Mouse (Mus musculus) hindbrain, embryonic 15.5 days (tissue): ENCODE measurements around the gene Per2. TPM values are rescaled to one million over a fixed set of nuclear protein-coding genes. Genes with fewer than 3 reads are reported as not detected.
"Not testable (repeated sequence)": the region's sequence is repeated elsewhere in the genome, so short reads cannot be mapped to it uniquely, and the experiment has no call there.

ENCODE experiments used
- ATAC-seq: fragments of 200-750 bp; cut with Nextera tagmentation; 2 replicates; pipeline ENCODE4 v1.8.0; 2017; ENCODE audit warnings: low read depth, moderate number of reproducible peaks, moderate TSS enrichment; ENCODE audit not compliant: low FRiP score
- H3K27ac ChIP-seq: fragments of 300-500 bp; sonication (generic); replicated peaks from 2 replicates; pipeline ENCODE4 v1.5.1; 2015; ENCODE audit warnings: mild to moderate bottlenecking, inconsistent platforms
- H3K27me3 ChIP-seq: fragments of 300-500 bp; sonication (generic); 2 replicates; pipeline ENCODE4 v1.6.1; 2015; ENCODE audit warnings: control low read depth, inconsistent platforms
- H3K36me3 ChIP-seq: fragments of 300-500 bp; sonication (generic); 2 replicates; pipeline ENCODE4 v1.6.1; 2015; ENCODE audit warnings: control low read depth, inconsistent platforms
- H3K4me1 ChIP-seq: fragments of 300-500 bp; sonication (generic); replicated peaks from 2 replicates; pipeline ENCODE4 v1.6.1; 2015; ENCODE audit warnings: control low read depth, inconsistent platforms
- H3K4me2 ChIP-seq: fragments of 300-500 bp; sonication (generic); 2 replicates; pipeline ENCODE4 v1.6.1; 2015; ENCODE audit warnings: moderate library complexity, mild to moderate bottlenecking, inconsistent platforms
- H3K4me3 ChIP-seq: fragments of 300-500 bp; sonication (generic); 2 replicates; pipeline ENCODE4 v1.5.1; 2015; ENCODE audit warnings: mild to moderate bottlenecking, inconsistent platforms
- H3K9ac ChIP-seq: fragments of 300-500 bp; sonication (generic); 2 replicates; pipeline ENCODE4 v1.6.1; 2015; ENCODE audit warnings: inconsistent platforms
- H3K9me3 ChIP-seq: fragments of 300-500 bp; sonication (generic); 2 replicates; pipeline ENCODE4 v1.6.1; 2016; ENCODE audit warnings: control low read depth, inconsistent platforms
- WGBS: fragments of 180-500 bp; shearing (Covaris S2); methylation state at CpG from one replicate; pipeline ENCODE4 v1.1.7; 2015; 5-methylcytosine and 5-hydroxymethylcytosine counted together
- polyA plus RNA-seq: library from polyadenylated mRNA; unstranded; fragments of >200 nt; fragmentation: Nextera tagmentation; extraction: Ambion mirVana; gene quantifications from 2 replicates; pipeline ENCODE4 v1.2.1, GENCODE M21; 2015

The Per2 gene
- polyA plus RNA-seq, 1 experiment from 2014 or later = 6.1 TPM

- Histone ChIP-seq H3K9me3 (no peaks in the 10 kb centered on the region), H3K9ac (no peak overlapping the region), H3K27me3 (no peaks in the 10 kb centered on the region), H3K27ac (no peak overlapping the region), H3K4me2 (no peak overlapping the region), H3K4me1 (no peaks in the 10 kb centered on the region), H3K36me3 (no peaks in the 10 kb centered on the region), H3K4me3 (no peak overlapping the region)
- no peak for ATAC-seq
- 77% methylated on average over 7 of the region's 7 CpGs for WGBS
Observed at GRCm38 (mm10) chr1:91482616-91483211, 23.6 kb upstream of the Per2 start.

- 96% methylated on average over 1 of the region's 1 CpGs for WGBS
- Histone ChIP-seq H3K9me3 (no peaks in the 10 kb centered on the region), H3K4me1 (no peaks in the 10 kb centered on the region), H3K4me2 (no peak overlapping the region), H3K9ac (no peak overlapping the region), H3K4me3 (no peak overlapping the region), H3K36me3 (no peaks in the 10 kb centered on the region), H3K27me3 (no peaks in the 10 kb centered on the region), H3K27ac (no peak overlapping the region)
- ATAC-seq = no peak
Observed at GRCm38 (mm10) chr1:91478958-91479357, 19.8 kb upstream of the Per2 start.

- 91% methylated on average over 13 of the region's 13 CpGs for WGBS
- not testable (repeated sequence) for ATAC-seq
Observed at GRCm38 (mm10) chr1:91478145-91478544, 19.0 kb upstream of the Per2 start.

GRCm38 (mm10) chr1:91469888-91470419 lies 10.8 kb upstream of the Per2 start:
- Histone ChIP-seq H3K36me3 (no peaks in the 10 kb centered on the region), H3K27me3 (no peaks in the 10 kb centered on the region), H3K4me1 (no peaks in the 10 kb centered on the region), H3K9ac (no peak overlapping the region), H3K27ac (no peak overlapping the region), H3K4me3 (no peak overlapping the region), H3K9me3 (no peaks in the 10 kb centered on the region), H3K4me2 (no peak overlapping the region)
- no peak for ATAC-seq
- WGBS = 85% methylated on average over 4 of the region's 4 CpGs

More at GRCm38 (mm10) chr1:91478145-91478544, 19.0 kb upstream of the Per2 start:
- H3K4me3 ChIP-seq, H3K27ac ChIP-seq, H3K27me3 ChIP-seq, H3K4me2 ChIP-seq, H3K36me3 ChIP-seq, H3K4me1 ChIP-seq, H3K9ac ChIP-seq, H3K9me3 ChIP-seq: not testable (repeated sequence)

GRCm38 (mm10) chr1:91466186-91466585 lies 7.1 kb upstream of the Per2 start:
- no peaks in the 10 kb centered on the region for H3K9me3 ChIP-seq
- no peaks in the 10 kb centered on the region for H3K36me3 ChIP-seq
- H3K9ac ChIP-seq = no peak overlapping the region
- H3K4me3 ChIP-seq = no peak overlapping the region
- no peak overlapping the region for H3K27ac ChIP-seq
- ATAC-seq = no peak
- no peak overlapping the region for H3K4me2 ChIP-seq
- H3K27me3 ChIP-seq = no peaks in the 10 kb centered on the region
- 88% methylated on average over 6 of the region's 6 CpGs for WGBS
- no peaks in the 10 kb centered on the region for H3K4me1 ChIP-seq

- Histone ChIP-seq H3K9ac (no peak overlapping the region), H3K27ac (no peak overlapping the region), H3K36me3 (no peaks in the 10 kb centered on the region), H3K9me3 (no peaks in the 10 kb centered on the region), H3K27me3 (no peaks in the 10 kb centered on the region), H3K4me3 (no peak overlapping the region), H3K4me1 (peaks cover 2% of the 10 kb centered on the region; the same call in 1 of the 2 replicates), H3K4me2 (no peak overlapping the region)
- no peak for ATAC-seq
- WGBS = 21% methylated on average over 1 of the region's 1 CpGs
Observed at GRCm38 (mm10) chr1:91465244-91465643, 6.1 kb upstream of the Per2 start.

GRCm38 (mm10) chr1:91464436-91464835 lies 5.3 kb upstream of the Per2 start:
- Histone ChIP-seq H3K27ac (no peak overlapping the region), H3K9me3 (no peaks in the 10 kb centered on the region), H3K27me3 (no peaks in the 10 kb centered on the region), H3K4me3 (no peak overlapping the region), H3K9ac (no peak overlapping the region), H3K4me2 (no peak overlapping the region), H3K36me3 (no peaks in the 10 kb centered on the region), H3K4me1 (peaks cover 9% of the 10 kb centered on the region)
- no peak for ATAC-seq
- WGBS = 43% methylated on average over 5 of the region's 5 CpGs

- Histone ChIP-seq H3K27me3 (no peaks in the 10 kb centered on the region), H3K9me3 (no peaks in the 10 kb centered on the region), H3K36me3 (no peaks in the 10 kb centered on the region), H3K4me1 (peaks cover 13% of the 10 kb centered on the region), H3K4me2 (no peak overlapping the region), H3K27ac (no peak overlapping the region), H3K4me3 (no peak overlapping the region), H3K9ac (no peak overlapping the region)
- WGBS = 93% methylated on average over 13 of the region's 13 CpGs
- ATAC-seq = no peak
Observed at GRCm38 (mm10) chr1:91463336-91463995, 4.3 kb upstream of the Per2 start.

- H3K4me1 ChIP-seq = peaks cover 42% of the 10 kb centered on the region
- H3K4me3 ChIP-seq = no peak overlapping the region
- H3K4me2 ChIP-seq = no peak overlapping the region
- ATAC-seq = no peak
- no peak overlapping the region for H3K27ac ChIP-seq
- H3K36me3 ChIP-seq = no peaks in the 10 kb centered on the region
- H3K27me3 ChIP-seq = no peaks in the 10 kb centered on the region
- 43% methylated on average over 4 of the region's 4 CpGs for WGBS
- no peaks in the 10 kb centered on the region for H3K9me3 ChIP-seq
- H3K9ac ChIP-seq = no peak overlapping the region
Observed at GRCm38 (mm10) chr1:91460564-91460963, 1.4 kb upstream of the Per2 start.

- H3K27ac ChIP-seq = peak overlapping the region; percentile 81; the same call in 1 of the 2 replicates
- no peaks in the 10 kb centered on the region for H3K36me3 ChIP-seq
- H3K27me3 ChIP-seq = no peaks in the 10 kb centered on the region
- H3K4me3 ChIP-seq = peak overlapping the region; percentile 91
- peak overlapping the region; percentile 77 for H3K4me2 ChIP-seq
- H3K9ac ChIP-seq = peak overlapping the region; percentile 44; the same call in 1 of the 2 replicates
- no peaks in the 10 kb centered on the region for H3K9me3 ChIP-seq
- peaks cover 47% of the 10 kb centered on the region for H3K4me1 ChIP-seq
- WGBS = 40% methylated on average over 7 of the region's 7 CpGs
- no peak for ATAC-seq
Observed at GRCm38 (mm10) chr1:91460069-91460468, 945 bp upstream of the Per2 start.

GRCm38 (mm10) chr1:91458223-91458861 lies 782 bp downstream of the Per2 start:
- no peaks in the 10 kb centered on the region for H3K27me3 ChIP-seq
- H3K36me3 ChIP-seq = no peaks in the 10 kb centered on the region
- peak overlapping the region; percentile 91 for H3K4me3 ChIP-seq
- ATAC-seq = 0 out of 2 replicates have a peak, but pooled peaks have one; percentile 5
- WGBS = 14% methylated on average over 8 of the region's 8 CpGs
- H3K9me3 ChIP-seq = no peaks in the 10 kb centered on the region
- H3K4me2 ChIP-seq = peak overlapping the region; percentile 77
- peak overlapping the region; percentile 63 for H3K9ac ChIP-seq
- H3K4me1 ChIP-seq = peaks cover 49% of the 10 kb centered on the region
- peak overlapping the region; percentile 81 for H3K27ac ChIP-seq

- peak overlapping the region; percentile 77 for H3K4me2 ChIP-seq
- H3K9me3 ChIP-seq = no peaks in the 10 kb centered on the region
- H3K9ac ChIP-seq = no peak overlapping the region
- H3K4me1 ChIP-seq = peaks cover 49% of the 10 kb centered on the region
- no peaks in the 10 kb centered on the region for H3K36me3 ChIP-seq
- no peak for ATAC-seq
- peak overlapping the region; percentile 81; the same call in 1 of the 2 replicates for H3K27ac ChIP-seq
- peak overlapping the region; percentile 91 for H3K4me3 ChIP-seq
- WGBS = 39% methylated on average over 5 of the region's 5 CpGs
- no peaks in the 10 kb centered on the region for H3K27me3 ChIP-seq
Observed at GRCm38 (mm10) chr1:91457698-91458097, 1.4 kb downstream of the Per2 start.
